Mouse (Mus musculus) G1E-ER4 (cell line): Measurements from ENCODE around the gene Ttll8. TPM values are rescaled to one million over a fixed set of nuclear protein-coding genes. Genes with fewer than 3 reads are reported as not detected.

Source experiments
- GATA1 ChIP-seq: IDR thresholded peaks from one replicate; pipeline ENCODE4 v1.8.0; 2012; ENCODE audit warnings: low read length, inconsistent platforms
- polyA plus RNA-seq: library from polyadenylated mRNA; stranded (reverse); fragments of >175 nt; gene quantifications from 2 replicates; pipeline ENCODE4 v1.2.3, GENCODE M21; 2012

Ttll8 gene
- polyA plus RNA-seq, 1 experiment: not detected

DNA sequence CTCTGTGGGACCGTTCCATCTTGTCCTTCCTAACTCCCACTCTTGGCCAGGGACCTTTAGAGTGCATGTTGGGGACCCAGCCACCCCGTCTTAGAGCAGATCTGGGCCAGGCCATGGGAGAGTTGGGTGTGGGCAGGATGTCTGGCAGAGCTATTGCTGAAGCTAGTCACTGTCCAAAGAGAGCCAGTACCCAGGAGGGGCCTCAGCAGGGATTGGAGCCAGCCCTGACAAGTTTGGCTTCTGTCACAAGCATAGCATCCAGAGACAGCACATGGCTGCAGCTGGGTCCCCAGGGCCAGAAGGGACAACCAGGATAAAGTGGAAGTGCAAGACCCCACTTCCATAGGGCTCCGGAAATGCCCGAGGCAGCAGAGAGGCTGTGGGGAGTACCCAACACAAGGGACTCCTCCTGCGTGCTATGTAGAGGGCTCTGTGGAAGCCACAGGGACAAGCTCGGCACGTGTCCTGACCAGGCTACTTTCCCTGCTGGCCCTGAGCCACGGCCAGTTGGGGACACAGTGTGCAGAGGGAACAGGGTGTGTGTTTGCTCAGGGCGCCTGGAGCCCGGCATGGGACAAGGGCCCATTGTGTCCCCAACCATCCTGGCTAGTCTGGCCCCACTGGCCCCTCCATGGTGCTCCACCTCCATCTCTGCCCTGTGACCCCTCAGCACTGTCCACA is 103.9 kb downstream of the Ttll8 start:
- TF ChIP-seq GATA1: no peak

DNA sequence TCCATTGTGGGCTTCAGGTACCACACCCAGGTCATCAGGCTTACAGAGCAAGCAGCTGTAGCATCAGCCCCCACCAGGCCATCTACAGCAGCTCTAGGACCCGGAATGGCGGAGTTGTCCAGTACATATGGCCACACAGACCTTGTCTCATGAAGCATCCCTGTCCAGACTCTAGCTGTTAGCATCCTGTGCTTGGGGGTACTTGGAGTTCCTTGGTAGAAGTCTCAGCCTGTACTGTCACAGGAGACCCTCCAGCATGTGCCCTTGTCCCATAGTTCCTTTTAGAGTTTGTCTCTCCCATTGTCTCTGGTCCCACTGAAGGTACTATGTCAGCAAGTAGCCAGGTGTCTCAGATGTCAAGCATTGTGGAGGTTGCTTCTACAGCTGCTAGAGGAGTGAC is 104.6 kb downstream of the Ttll8 start:
- no peak for TF ChIP-seq GATA1

- TF ChIP-seq GATA1: no peak
Measured at GRCm38 (mm10) chr15:88848661-88849060, 105.6 kb downstream of the Ttll8 start.

GRCm38 (mm10) chr15:88844966-88845365 is 109.3 kb downstream of the Ttll8 start:
- no peak for TF ChIP-seq GATA1

DNA sequence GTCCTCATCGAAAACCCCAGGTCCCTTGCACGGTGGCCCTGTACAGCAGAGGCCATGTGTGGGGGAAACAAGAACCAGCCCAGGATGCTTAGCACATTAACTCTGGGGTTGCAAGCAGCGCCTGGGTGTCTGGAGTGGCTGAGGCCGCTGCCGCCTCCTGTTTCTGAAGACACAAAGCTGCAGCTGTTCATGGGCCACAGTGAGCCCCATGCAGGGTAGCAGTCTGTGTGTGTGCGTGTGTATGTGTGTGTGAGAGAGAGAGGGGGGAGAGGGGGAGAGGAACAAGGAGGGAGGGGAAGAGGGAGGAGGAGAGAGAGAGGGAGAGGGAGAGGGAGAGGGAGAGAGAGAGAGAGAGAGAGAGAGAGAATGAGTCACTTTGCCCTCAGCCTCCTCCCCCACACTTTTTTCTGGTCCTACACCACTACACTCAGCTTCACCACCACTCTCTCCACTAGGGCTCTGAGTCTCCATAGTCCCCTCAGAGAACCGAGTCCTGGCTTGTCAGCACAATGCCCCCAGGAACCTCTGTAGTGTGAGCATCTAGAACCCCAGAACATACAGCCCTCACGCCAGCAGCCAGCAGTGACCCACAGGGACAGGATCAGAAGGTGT is 110.6 kb downstream of the Ttll8 start:
- no peak for TF ChIP-seq GATA1

- no peak for TF ChIP-seq GATA1
Measured at GRCm38 (mm10) chr15:88842300-88842673, 111.9 kb downstream of the Ttll8 start.

DNA sequence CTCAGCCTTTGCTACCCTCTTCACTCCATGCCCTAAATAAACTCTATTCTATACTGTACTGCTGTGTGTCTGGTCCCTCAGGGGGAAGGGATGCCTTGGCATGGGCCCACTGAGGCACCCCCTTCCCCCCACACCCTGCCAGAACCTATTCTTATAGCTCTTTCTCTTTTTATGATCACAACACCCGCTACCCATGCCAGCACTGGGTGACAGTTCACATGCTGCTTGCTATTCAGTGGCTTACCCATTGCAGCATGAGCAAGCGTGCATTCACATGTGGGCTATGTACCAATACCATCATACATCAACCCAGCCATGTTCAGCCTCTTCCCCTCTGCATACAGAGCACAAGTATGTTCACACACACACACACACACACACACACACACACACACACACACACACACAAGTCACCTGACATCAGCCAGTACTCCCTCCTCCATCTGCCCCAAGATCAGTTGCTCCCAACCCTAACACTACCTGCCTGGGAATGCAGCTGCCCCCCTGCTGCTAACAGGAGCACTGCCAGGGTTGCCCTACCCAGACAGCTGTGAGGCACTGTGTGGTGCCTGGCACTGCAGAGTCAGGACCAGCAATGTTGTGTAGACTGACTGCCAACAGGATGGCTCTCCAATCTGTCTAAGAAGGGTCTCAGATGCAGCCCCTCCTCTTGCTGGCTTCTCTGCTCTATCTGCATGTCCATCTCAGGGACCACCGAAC is 112.5 kb downstream of the Ttll8 start:
- TF ChIP-seq GATA1: no peak

DNA sequence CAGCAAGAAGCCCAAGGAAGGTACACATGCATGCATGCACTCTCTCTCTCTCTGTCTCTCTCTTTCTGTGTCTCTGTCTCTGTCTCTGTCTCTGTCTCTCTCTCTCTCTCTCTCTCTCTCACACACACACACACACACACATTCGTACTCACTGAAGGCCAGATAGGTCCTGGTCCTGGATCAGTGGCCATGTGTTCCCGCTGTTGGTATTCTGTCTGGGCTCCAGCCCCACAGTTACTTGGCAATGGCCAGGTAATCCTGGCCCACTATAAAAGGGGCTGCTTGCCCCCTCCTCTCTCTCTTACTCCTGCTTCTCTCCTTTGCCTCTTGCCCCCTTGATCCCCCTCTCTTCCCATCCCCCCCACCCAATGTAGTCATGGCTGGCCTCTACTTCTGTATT is 113.1 kb downstream of the Ttll8 start:
- no peak for TF ChIP-seq GATA1

Other genes starting within 250 kb of the Ttll8 start
- gene Brd1, start 220.2 kb downstream of the Ttll8 start, polyA plus RNA-seq: 46.2 and 51.2 TPM in 2 replicates
- gene Zbed4, start 202.8 kb downstream of the Ttll8 start, polyA plus RNA-seq: 9.2 and 10.9 TPM in 2 replicates
- gene Alg12, start 135.1 kb downstream of the Ttll8 start, polyA plus RNA-seq: 0.90 and 4.4 TPM in 2 replicates
- 15.2 and 20.0 TPM in 2 replicates for gene Creld2, start 134.8 kb downstream of the Ttll8 start, polyA plus RNA-seq
- not detected in 2 replicates for gene Pim3, start 92.2 kb downstream of the Ttll8 start, polyA plus RNA-seq
- not detected in 2 replicates for gene Mlc1, start 24.6 kb upstream of the Ttll8 start, polyA plus RNA-seq
- not detected in 2 replicates for gene Mov10l1, start 28.5 kb upstream of the Ttll8 start, polyA plus RNA-seq
- gene Panx2, start 105.3 kb upstream of the Ttll8 start, polyA plus RNA-seq: not detected in 2 replicates
- gene Trabd, start 120.7 kb upstream of the Ttll8 start, polyA plus RNA-seq: 62.9 and 74.4 TPM in 2 replicates
- gene Selenoo, start 134.7 kb upstream of the Ttll8 start, polyA plus RNA-seq: 15.8 and 19.7 TPM in 2 replicates
- 37.9 and 40.3 TPM in 2 replicates for gene Tubgcp6, start 168.7 kb upstream of the Ttll8 start, polyA plus RNA-seq
- 8.5 and 18.1 TPM in 2 replicates for gene Hdac10, start 174.3 kb upstream of the Ttll8 start, polyA plus RNA-seq
- not detected in 2 replicates for gene Mapk12, start 186.3 kb upstream of the Ttll8 start, polyA plus RNA-seq
- not detected in 2 replicates for gene Mapk11, start 195.2 kb upstream of the Ttll8 start, polyA plus RNA-seq
- gene Plxnb2, start 226.4 kb upstream of the Ttll8 start, polyA plus RNA-seq: 0.01 TPM in 1 of 2 replicates, not detected in the other
- 5.3 and 7.2 TPM in 2 replicates for gene Dennd6b, start 242.1 kb upstream of the Ttll8 start, polyA plus RNA-seq